Mouse (Mus musculus): ENCODE data around the gene Rilp. TPM values are rescaled to one million over a fixed set of nuclear protein-coding genes. Genes with fewer than 3 reads are reported as not detected.

Gene Rilp
- polyA plus RNA-seq, 1 experiment from 2014 or later = 0.54 TPM

- H3K27me3 ChIP-seq = no peaks in the 10 kb centered on the region
- WGBS = 20% methylated on average over 19 of the region's 19 CpGs
- peak overlapping the region; percentile 59 for H3K4me2 ChIP-seq
- peak; percentile 60; the same call in 1 of the 2 replicates for ATAC-seq (ENCODE audit: low read depth)
- H3K36me3 ChIP-seq = peaks cover 15% of the 10 kb centered on the region
- H3K4me3 ChIP-seq = peak overlapping the region; percentile 33
- peaks cover 20% of the 10 kb centered on the region for H3K4me1 ChIP-seq (replicated peaks)
- H3K27ac ChIP-seq (replicated peaks) = no peak overlapping the region
- H3K9ac ChIP-seq = peak overlapping the region; percentile 63
- H3K9me3 ChIP-seq = no peaks in the 10 kb centered on the region
Measured at GRCm38 (mm10) chr11:75467512-75468215, 42.2 kb upstream of the Rilp start.

- WGBS = 65% methylated on average over 7 of the region's 7 CpGs
Measured at GRCm38 (mm10) chr11:75468410-75468809, 41.5 kb upstream of the Rilp start.

GRCm38 (mm10) chr11:75469261-75469660, 40.6 kb upstream of the Rilp start:
- Histone ChIP-seq H3K36me3 (peaks cover 15% of the 10 kb centered on the region), H3K27ac (replicated peaks) (no peak overlapping the region), H3K4me1 (replicated peaks) (peaks cover 10% of the 10 kb centered on the region), H3K9ac (no peak overlapping the region), H3K9me3 (no peaks in the 10 kb centered on the region), H3K27me3 (no peaks in the 10 kb centered on the region), H3K4me3 (no peak overlapping the region), H3K4me2 (no peak overlapping the region)
- ATAC-seq (ENCODE audit: low read depth) = no peak
- 88% methylated on average over 4 of the region's 4 CpGs for whole genome bisulfite sequencing

More at GRCm38 (mm10) chr11:75468410-75468809, 41.5 kb upstream of the Rilp start:
- H3K9me3 ChIP-seq = no peaks in the 10 kb centered on the region
- H3K4me1 ChIP-seq (replicated peaks) = peaks cover 13% of the 10 kb centered on the region
- H3K27ac ChIP-seq (replicated peaks) = no peak overlapping the region
- H3K9ac ChIP-seq = peak overlapping the region; percentile 63
- no peaks in the 10 kb centered on the region for H3K27me3 ChIP-seq
- H3K4me3 ChIP-seq = peak overlapping the region; percentile 33
- peaks cover 15% of the 10 kb centered on the region for H3K36me3 ChIP-seq
- peak overlapping the region; percentile 59 for H3K4me2 ChIP-seq
- ATAC-seq (ENCODE audit: low read depth) = no peak

GRCm38 (mm10) chr11:75470675-75471074, 39.2 kb upstream of the Rilp start:
- Histone ChIP-seq H3K4me2 (no peak overlapping the region), H3K4me1 (replicated peaks) (peaks cover 10% of the 10 kb centered on the region), H3K4me3 (no peak overlapping the region), H3K27ac (replicated peaks) (no peak overlapping the region), H3K9me3 (no peaks in the 10 kb centered on the region), H3K36me3 (peaks cover 7% of the 10 kb centered on the region), H3K27me3 (no peaks in the 10 kb centered on the region), H3K9ac (no peak overlapping the region)
- ATAC-seq (ENCODE audit: low read depth) = no peak
- 90% methylated on average over 3 of the region's 3 CpGs for WGBS

DNA sequence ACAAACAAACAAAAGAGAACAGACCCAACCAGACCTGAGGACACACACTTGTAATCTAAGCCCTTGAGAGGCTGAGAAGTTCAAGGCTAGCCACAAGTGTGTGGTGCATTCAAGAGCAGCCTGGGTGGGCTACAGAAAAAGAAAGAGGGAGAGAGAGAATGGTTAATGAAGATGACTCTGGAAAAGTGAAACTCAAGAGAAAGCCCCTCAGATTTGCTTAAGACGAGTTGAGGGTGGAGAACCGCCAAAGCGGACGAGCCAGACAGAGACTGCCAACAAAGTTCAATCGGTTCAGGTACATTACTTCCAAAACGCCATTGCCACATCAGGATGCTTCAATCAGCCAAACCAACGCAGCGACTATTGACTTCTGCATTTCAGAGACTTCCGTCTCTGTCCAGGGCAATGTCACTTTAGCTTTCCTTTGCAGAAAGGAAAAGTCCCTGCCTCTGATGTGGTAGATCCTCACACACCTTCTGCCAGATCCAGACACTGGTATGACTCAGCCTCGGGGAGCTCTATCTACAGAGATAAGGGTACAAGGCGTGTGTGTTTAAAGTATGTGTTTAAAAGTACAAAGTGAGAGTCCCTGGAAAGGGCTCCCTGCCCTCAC, 37.3 kb upstream of the Rilp start:
- Histone ChIP-seq H3K4me2 (no peak overlapping the region), H3K9ac (no peak overlapping the region), H3K9me3 (no peaks in the 10 kb centered on the region), H3K4me3 (no peak overlapping the region), H3K27me3 (no peaks in the 10 kb centered on the region; the same call in 1 of the 2 replicates), H3K4me1 (replicated peaks) (peaks cover 8% of the 10 kb centered on the region), H3K36me3 (no peaks in the 10 kb centered on the region), H3K27ac (replicated peaks) (no peak overlapping the region)
- ATAC-seq (ENCODE audit: low read depth) = no peak
- WGBS = 90% methylated on average over 11 of the region's 11 CpGs

DNA sequence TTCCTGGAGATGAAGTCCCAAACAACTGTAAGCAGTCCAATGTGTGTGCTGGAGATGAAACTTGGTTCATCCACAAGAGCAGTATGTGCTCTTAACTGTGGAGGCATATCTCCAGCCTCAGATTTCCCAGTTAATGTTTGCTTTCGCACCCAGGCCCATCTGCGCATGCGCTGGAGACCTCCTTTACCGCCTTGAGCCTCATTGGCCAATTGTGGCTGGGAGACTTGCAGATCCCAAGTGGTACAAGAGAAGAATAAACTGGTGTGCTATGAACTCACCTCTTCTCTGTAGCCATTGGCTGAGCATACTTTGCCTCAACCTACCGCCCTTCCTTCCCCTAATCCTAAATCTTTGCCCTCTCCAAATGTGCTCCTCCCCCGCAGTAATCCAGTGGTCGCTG, 36.5 kb upstream of the Rilp start:
- no peak overlapping the region for H3K27ac ChIP-seq (replicated peaks)
- no peak overlapping the region for H3K4me2 ChIP-seq
- no peak for ATAC-seq (ENCODE audit: low read depth)
- H3K9ac ChIP-seq = no peak overlapping the region
- WGBS = 74% methylated on average over 7 of the region's 7 CpGs
- no peaks in the 10 kb centered on the region for H3K36me3 ChIP-seq
- H3K27me3 ChIP-seq = no peaks in the 10 kb centered on the region; the same call in 1 of the 2 replicates
- no peak overlapping the region for H3K4me3 ChIP-seq
- H3K9me3 ChIP-seq = no peaks in the 10 kb centered on the region
- 0 out of 2 replicates have a peak, but pooled peaks cover under 1% of the 10 kb centered on the region for H3K4me1 ChIP-seq (replicated peaks)

DNA sequence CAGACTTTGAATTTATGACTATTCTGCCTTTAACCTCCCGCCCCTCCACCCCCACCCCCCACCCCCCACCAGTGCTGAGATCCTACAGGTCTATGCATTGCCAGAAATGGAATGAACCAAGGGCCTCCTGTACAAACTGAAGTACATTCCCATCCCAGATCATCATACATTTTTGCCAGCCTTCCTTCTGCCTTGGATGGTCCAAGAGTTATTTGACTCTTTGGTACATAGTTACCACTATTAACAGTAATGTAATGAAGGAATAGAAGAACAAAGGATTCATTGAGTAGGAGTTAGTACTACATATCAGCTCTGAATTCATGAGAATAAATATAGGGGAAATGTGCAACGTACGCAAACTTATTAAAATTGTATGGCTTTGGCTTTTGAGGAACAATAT, 23.7 kb upstream of the Rilp start:
- Histone ChIP-seq H3K36me3 (peaks cover 29% of the 10 kb centered on the region), H3K9ac (no peak overlapping the region), H3K4me3 (peak overlapping the region; percentile 92; the same call in 1 of the 2 replicates), H3K9me3 (no peaks in the 10 kb centered on the region), H3K4me1 (replicated peaks) (peaks cover 18% of the 10 kb centered on the region), H3K27ac (replicated peaks) (peak overlapping the region; percentile 46; the same call in 1 of the 2 replicates), H3K4me2 (peak overlapping the region; percentile 41), H3K27me3 (peaks cover 5% of the 10 kb centered on the region; the same call in 1 of the 2 replicates)
- 24% methylated on average over 3 of the region's 3 CpGs for WGBS
- ATAC-seq (ENCODE audit: low read depth) = peak; percentile 19; the same call in 1 of the 2 replicates

- ATAC-seq (ENCODE audit: low read depth) = peak; percentile 100
- Histone ChIP-seq H3K27ac (replicated peaks) (peak within 1 kb of the TSS; percentile 75), H3K27me3 (peaks cover 5% of the 10 kb centered on the region; the same call in 1 of the 2 replicates), H3K9me3 (no peaks in the 10 kb centered on the region), H3K4me1 (replicated peaks) (peaks cover 18% of the 10 kb centered on the region), H3K36me3 (peaks cover 34% of the 10 kb centered on the region), H3K9ac (peak within 1 kb of the TSS; percentile 97), H3K4me2 (peak within 1 kb of the TSS; percentile 84), H3K4me3 (peak within 1 kb of the TSS; percentile 92)
- WGBS = under 1% methylated on average over 52 of the region's 52 CpGs
Measured at GRCm38 (mm10) chr11:75486601-75487285, 23.2 kb upstream of the Rilp start, which contains the start of gene Prpf8. TSS of gene Prpf8 (plus strand) at chr11:75486816.

DNA sequence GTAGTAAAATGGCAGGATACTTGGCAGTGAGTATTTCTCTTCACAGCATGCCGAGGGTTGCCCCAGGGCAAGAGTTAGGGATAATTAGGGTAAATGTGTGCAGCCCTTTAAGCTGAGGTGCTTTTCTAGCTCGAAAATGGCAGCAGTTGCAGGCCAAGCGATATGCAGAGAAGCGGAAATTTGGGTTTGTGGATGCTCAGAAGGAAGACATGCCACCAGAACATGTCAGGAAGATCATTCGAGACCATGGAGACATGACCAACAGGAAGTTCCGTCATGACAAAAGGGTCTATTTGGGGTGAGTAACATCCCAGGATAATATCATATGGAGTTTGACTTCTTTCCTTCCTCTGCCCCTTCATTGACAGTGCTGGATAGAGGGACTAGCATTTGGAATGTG, 22.4 kb upstream of the Rilp start:
- H3K9me3 ChIP-seq = no peaks in the 10 kb centered on the region
- H3K27me3 ChIP-seq = peaks cover 5% of the 10 kb centered on the region; the same call in 1 of the 2 replicates
- H3K36me3 ChIP-seq = peaks cover 42% of the 10 kb centered on the region
- ATAC-seq (ENCODE audit: low read depth) = no peak
- WGBS = 46% methylated on average over 6 of the region's 6 CpGs
- peak overlapping the region; percentile 97 for H3K9ac ChIP-seq
- peaks cover 18% of the 10 kb centered on the region for H3K4me1 ChIP-seq (replicated peaks)
- peak overlapping the region; percentile 84 for H3K4me2 ChIP-seq
- H3K4me3 ChIP-seq = peak overlapping the region; percentile 92
- no peak overlapping the region for H3K27ac ChIP-seq (replicated peaks)

- Histone ChIP-seq H3K4me3 (no peak overlapping the region), H3K36me3 (peaks cover 99% of the 10 kb centered on the region), H3K27ac (replicated peaks) (no peak overlapping the region), H3K4me2 (no peak overlapping the region), H3K4me1 (replicated peaks) (no peaks in the 10 kb centered on the region), H3K9me3 (no peaks in the 10 kb centered on the region), H3K27me3 (no peaks in the 10 kb centered on the region), H3K9ac (no peak overlapping the region)
- no peak for ATAC-seq (ENCODE audit: low read depth)
- 97% methylated on average over 10 of the region's 10 CpGs for WGBS
Measured at GRCm38 (mm10) chr11:75494296-75495049, 15.4 kb upstream of the Rilp start.

DNA sequence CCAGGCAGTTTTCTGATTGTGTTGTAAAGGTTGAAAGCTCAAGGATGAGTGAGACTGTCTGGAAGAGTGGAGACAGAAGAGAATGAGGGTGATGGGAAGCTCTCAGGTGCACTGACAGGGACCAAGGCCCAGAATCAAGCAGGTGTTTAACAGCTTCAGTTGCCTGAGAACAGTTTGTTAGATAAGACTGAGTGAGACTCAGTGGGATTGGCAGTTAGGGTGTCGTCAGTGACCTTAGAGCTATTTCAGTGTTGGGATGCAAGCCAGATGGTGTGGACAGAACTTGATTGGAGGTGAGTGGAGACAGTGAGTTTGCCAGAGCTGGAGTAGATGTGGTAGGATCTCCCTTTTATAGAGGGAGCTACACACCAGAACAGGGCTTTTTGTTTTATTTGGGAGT, 11.8 kb upstream of the Rilp start:
- no peaks in the 10 kb centered on the region for H3K4me1 ChIP-seq (replicated peaks)
- peaks cover 99% of the 10 kb centered on the region for H3K36me3 ChIP-seq
- H3K9me3 ChIP-seq = no peaks in the 10 kb centered on the region
- H3K4me2 ChIP-seq = no peak overlapping the region
- no peak overlapping the region for H3K4me3 ChIP-seq
- no peaks in the 10 kb centered on the region for H3K27me3 ChIP-seq
- WGBS = 88% methylated on average over 1 of the region's 1 CpGs
- no peak for ATAC-seq (ENCODE audit: low read depth)
- H3K9ac ChIP-seq = no peak overlapping the region
- H3K27ac ChIP-seq (replicated peaks) = no peak overlapping the region
